Mouse (Mus musculus): ENCODE results near the gene Spata13.

DNA sequence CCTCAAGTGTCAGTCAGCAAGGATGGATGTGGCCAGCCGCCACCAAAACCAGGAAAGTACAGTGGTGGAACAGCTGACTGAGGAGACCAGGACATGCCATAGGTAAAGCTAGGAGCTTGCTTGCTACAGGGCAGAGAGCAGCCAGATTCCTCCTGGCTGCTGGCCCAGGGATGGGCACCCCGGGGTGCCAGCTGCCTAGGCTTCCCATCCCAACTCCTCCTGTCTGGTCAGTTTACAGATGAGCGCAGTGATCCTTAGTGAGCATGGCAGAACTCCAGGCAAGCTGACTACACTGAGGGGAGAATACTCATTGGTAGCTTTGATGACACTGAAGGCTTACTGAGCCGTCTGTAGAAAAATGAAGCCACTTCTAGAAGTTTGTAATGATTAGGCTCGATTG is 101.4 kb downstream of the Spata13 start:
- TF ChIP-seq GATA1 (IDR thresholded peaks at IDR 0.05; ENCODE audit: low read length) (no peak), TAL1 (IDR thresholded peaks at IDR 0.05; ENCODE audit: low read length) (no peak)

Data from erythroblast, embryonic 14.5 days (primary cell).